Mouse (Mus musculus): ENCODE data around the gene Letmd1. TPM values are rescaled to one million over a fixed set of nuclear protein-coding genes. Genes with fewer than 3 reads are reported as not detected.
A peak's percentile ranks its signal among the peaks of the same experiment; 100 is the strongest.
"Not testable (repeated sequence)": the region's sequence is repeated elsewhere in the genome, so short reads cannot be mapped to it uniquely, and the experiment has no call there.

The Letmd1 gene
- polyA plus RNA-seq, 1 experiment from 2014 or later = 59.5 TPM

GRCm38 (mm10) chr15:100486450-100486849 lies 17.6 kb downstream of the Letmd1 start:
- peaks cover 57% of the 10 kb centered on the region for H3K36me3 ChIP-seq (replicated peaks)
- ATAC-seq (replicated peaks) = no peak
- H3K9me3 ChIP-seq = no peaks in the 10 kb centered on the region
- 19% methylated on average over 7 of the region's 7 CpGs for WGBS
- H3K27ac ChIP-seq = no peak overlapping the region
- no peak overlapping the region for H3K4me2 ChIP-seq
- no peak overlapping the region for H3K9ac ChIP-seq
- H3K4me1 ChIP-seq = peaks cover 24% of the 10 kb centered on the region
- H3K27me3 ChIP-seq (replicated peaks) = no peaks in the 10 kb centered on the region
- no peak overlapping the region for H3K4me3 ChIP-seq

DNA sequence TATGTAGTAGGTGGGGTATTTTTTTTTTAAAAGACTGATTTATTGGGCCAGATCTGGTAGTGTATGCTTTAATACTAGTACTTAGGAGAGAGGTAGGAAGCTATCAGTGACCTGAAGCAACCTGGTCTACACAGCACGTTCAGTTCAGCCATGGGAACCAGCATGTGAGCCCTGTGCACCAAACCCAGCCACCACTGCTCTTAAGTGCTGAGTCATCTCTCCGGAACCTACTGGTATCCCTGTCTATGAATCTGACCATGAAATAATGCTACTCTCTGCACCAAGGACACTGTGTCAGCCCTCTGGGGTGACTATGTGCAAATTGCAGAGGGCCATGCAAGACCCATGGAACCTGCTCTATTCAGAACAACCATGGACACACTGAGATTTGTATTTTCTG lies 18.2 kb downstream of the Letmd1 start:
- H3K27me3 ChIP-seq (replicated peaks) = no peaks in the 10 kb centered on the region
- peaks cover 51% of the 10 kb centered on the region for H3K36me3 ChIP-seq (replicated peaks)
- 94% methylated on average over 2 of the region's 2 CpGs for WGBS
- H3K4me3 ChIP-seq = no peak overlapping the region
- H3K9me3 ChIP-seq = no peaks in the 10 kb centered on the region
- no peak overlapping the region for H3K9ac ChIP-seq
- H3K27ac ChIP-seq = no peak overlapping the region
- no peak for ATAC-seq (replicated peaks)
- H3K4me2 ChIP-seq = no peak overlapping the region
- H3K4me1 ChIP-seq = peaks cover 29% of the 10 kb centered on the region

- Histone ChIP-seq H3K36me3 (replicated peaks) (peaks cover 41% of the 10 kb centered on the region), H3K4me1 (peaks cover 42% of the 10 kb centered on the region)
- WGBS = 86% methylated on average over 1 of the region's 1 CpGs
- not testable (repeated sequence) for ATAC-seq (replicated peaks); H3K27ac ChIP-seq; H3K27me3 ChIP-seq (replicated peaks); H3K9me3 ChIP-seq; H3K4me3 ChIP-seq; H3K9ac ChIP-seq; H3K4me2 ChIP-seq
Observed at GRCm38 (mm10) chr15:100488297-100488696, 19.5 kb downstream of the Letmd1 start.

GRCm38 (mm10) chr15:100489263-100489662 lies 20.4 kb downstream of the Letmd1 start:
- 83% methylated on average over 15 of the region's 15 CpGs for WGBS
- ATAC-seq (replicated peaks) = no peak
- H3K4me3 ChIP-seq = no peak overlapping the region
- H3K27ac ChIP-seq = no peak overlapping the region
- H3K9me3 ChIP-seq = no peaks in the 10 kb centered on the region
- peaks cover 51% of the 10 kb centered on the region for H3K4me1 ChIP-seq
- H3K27me3 ChIP-seq (replicated peaks) = no peaks in the 10 kb centered on the region
- H3K4me2 ChIP-seq = no peak overlapping the region
- no peak overlapping the region for H3K9ac ChIP-seq
- H3K36me3 ChIP-seq (replicated peaks) = peaks cover 34% of the 10 kb centered on the region

DNA sequence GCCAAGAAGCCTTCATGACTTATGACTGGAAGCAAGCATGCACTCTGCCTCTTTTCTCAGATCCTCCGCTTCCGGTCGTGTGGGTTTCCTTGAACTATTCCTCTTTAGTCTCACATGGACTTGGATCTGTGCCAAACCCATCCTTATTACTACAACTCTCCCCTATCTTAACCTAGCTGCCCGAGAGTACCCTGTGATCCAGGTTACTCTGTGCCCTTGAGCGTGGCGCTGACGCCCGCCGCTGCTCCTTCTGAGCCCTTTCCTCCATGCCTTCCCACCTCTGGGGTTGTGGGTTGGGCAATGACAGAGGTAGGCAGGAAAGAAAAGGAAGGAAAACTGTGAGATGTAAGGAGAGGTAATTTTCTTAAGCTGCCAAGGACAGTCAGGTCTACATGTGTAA lies 23.1 kb downstream of the Letmd1 start:
- Histone ChIP-seq H3K4me3 (no peak overlapping the region), H3K4me2 (peak overlapping the region; percentile 66), H3K36me3 (replicated peaks) (peaks cover 14% of the 10 kb centered on the region), H3K4me1 (peaks cover 47% of the 10 kb centered on the region), H3K9ac (no peak overlapping the region), H3K27ac (no peak overlapping the region), H3K9me3 (no peaks in the 10 kb centered on the region), H3K27me3 (replicated peaks) (no peaks in the 10 kb centered on the region)
- ATAC-seq (replicated peaks) = no peak
- 55% methylated on average over 9 of the region's 9 CpGs for WGBS

- 3% methylated on average over 29 of the region's 29 CpGs for WGBS
- H3K4me2 ChIP-seq = peak overlapping the region; percentile 66
- ATAC-seq (replicated peaks) = peak; percentile 89
- no peaks in the 10 kb centered on the region for H3K36me3 ChIP-seq (replicated peaks)
- peaks cover 43% of the 10 kb centered on the region for H3K4me1 ChIP-seq
- H3K9ac ChIP-seq = peak overlapping the region; percentile 99
- H3K4me3 ChIP-seq = peak overlapping the region; percentile 97
- H3K27me3 ChIP-seq (replicated peaks) = no peaks in the 10 kb centered on the region
- no peaks in the 10 kb centered on the region for H3K9me3 ChIP-seq
- peak overlapping the region; percentile 99 for H3K27ac ChIP-seq
Observed at GRCm38 (mm10) chr15:100494647-100495046, 25.8 kb downstream of the Letmd1 start.

- peaks cover 40% of the 10 kb centered on the region for H3K4me1 ChIP-seq
- peak; percentile 98 for ATAC-seq (replicated peaks)
Observed at GRCm38 (mm10) chr15:100495102-100495501, 26.3 kb downstream of the Letmd1 start, which contains the start of gene Csrnp2. Csrnp2 (minus strand) TSS chr15:100495488.

GRCm38 (mm10) chr15:100499506-100499905 lies 30.7 kb downstream of the Letmd1 start:
- H3K9ac ChIP-seq; H3K4me2 ChIP-seq; H3K9me3 ChIP-seq; H3K36me3 ChIP-seq (replicated peaks); H3K4me3 ChIP-seq; H3K27me3 ChIP-seq (replicated peaks); H3K27ac ChIP-seq; ATAC-seq (replicated peaks); H3K4me1 ChIP-seq: not testable (repeated sequence)
- 96% methylated on average over 8 of the region's 8 CpGs for WGBS

More at GRCm38 (mm10) chr15:100495102-100495501, 26.3 kb downstream of the Letmd1 start, which contains the start of gene Csrnp2:
- Histone ChIP-seq H3K36me3 (replicated peaks) (no peaks in the 10 kb centered on the region), H3K9me3 (no peaks in the 10 kb centered on the region), H3K4me3 (peak within 1 kb of the TSS; percentile 97), H3K27ac (peak within 1 kb of the TSS; percentile 99), H3K4me2 (peak within 1 kb of the TSS; percentile 66), H3K27me3 (replicated peaks) (no peaks in the 10 kb centered on the region), H3K9ac (peak within 1 kb of the TSS; percentile 99)
- WGBS = under 1% methylated on average over 38 of the region's 40 CpGs

- H3K4me3 ChIP-seq = no peak overlapping the region
- H3K27me3 ChIP-seq (replicated peaks) = no peaks in the 10 kb centered on the region
- no peak overlapping the region for H3K4me2 ChIP-seq
- 95% methylated on average over 13 of the region's 13 CpGs for WGBS
- H3K27ac ChIP-seq = no peak overlapping the region
- H3K9ac ChIP-seq = no peak overlapping the region
- H3K9me3 ChIP-seq = no peaks in the 10 kb centered on the region
- H3K4me1 ChIP-seq = no peaks in the 10 kb centered on the region
- no peak for ATAC-seq (replicated peaks)
- peaks cover 55% of the 10 kb centered on the region for H3K36me3 ChIP-seq (replicated peaks)
Observed at GRCm38 (mm10) chr15:100508454-100509167, 39.8 kb downstream of the Letmd1 start.

- H3K36me3 ChIP-seq (replicated peaks) = peaks cover 59% of the 10 kb centered on the region
- no peak overlapping the region for H3K4me2 ChIP-seq
- H3K9me3 ChIP-seq = no peaks in the 10 kb centered on the region
- WGBS = 93% methylated on average over 11 of the region's 11 CpGs
- H3K9ac ChIP-seq = no peak overlapping the region
- no peaks in the 10 kb centered on the region for H3K27me3 ChIP-seq (replicated peaks)
- ATAC-seq (replicated peaks) = no peak
- no peaks in the 10 kb centered on the region for H3K4me1 ChIP-seq
- H3K27ac ChIP-seq = no peak overlapping the region
- no peak overlapping the region for H3K4me3 ChIP-seq
Observed at GRCm38 (mm10) chr15:100510072-100510471, 41.2 kb downstream of the Letmd1 start.

GRCm38 (mm10) chr15:100513387-100513786 lies 44.6 kb downstream of the Letmd1 start:
- WGBS = 93% methylated on average over 4 of the region's 4 CpGs

DNA sequence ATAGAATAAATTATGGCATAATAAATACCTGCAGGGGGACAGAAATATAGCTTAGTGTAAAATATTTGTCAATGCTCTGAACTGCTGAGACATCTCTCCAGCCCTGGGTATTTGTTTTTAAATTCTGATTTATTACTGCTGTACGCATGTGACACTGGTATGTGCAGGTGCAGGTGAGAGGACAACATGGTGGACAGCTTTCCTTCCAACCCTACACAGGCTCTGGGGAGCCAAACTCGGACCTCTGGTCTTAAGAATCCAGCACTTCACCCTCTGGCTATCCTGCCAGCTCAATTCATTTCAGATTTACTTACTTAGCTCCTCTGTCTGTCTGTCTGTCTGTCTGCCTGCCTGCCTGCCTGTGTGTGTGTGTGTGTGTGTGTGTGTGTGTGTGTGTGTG lies 46.3 kb downstream of the Letmd1 start:
- no peak overlapping the region for H3K27ac ChIP-seq
- peaks cover 58% of the 10 kb centered on the region for H3K36me3 ChIP-seq (replicated peaks)
- no peak overlapping the region for H3K4me3 ChIP-seq
- ATAC-seq (replicated peaks) = no peak
- WGBS = 83% methylated on average over 2 of the region's 2 CpGs
- H3K4me2 ChIP-seq = no peak overlapping the region
- no peak overlapping the region for H3K9ac ChIP-seq
- H3K27me3 ChIP-seq (replicated peaks) = no peaks in the 10 kb centered on the region
- H3K4me1 ChIP-seq = no peaks in the 10 kb centered on the region
- no peaks in the 10 kb centered on the region for H3K9me3 ChIP-seq

More at GRCm38 (mm10) chr15:100513387-100513786, 44.6 kb downstream of the Letmd1 start:
- ATAC-seq (replicated peaks) = no peak
- H3K4me2 ChIP-seq = no peak overlapping the region
- no peak overlapping the region for H3K27ac ChIP-seq
- peaks cover 51% of the 10 kb centered on the region for H3K36me3 ChIP-seq (replicated peaks)
- H3K4me3 ChIP-seq = no peak overlapping the region
- H3K4me1 ChIP-seq = no peaks in the 10 kb centered on the region
- no peak overlapping the region for H3K9ac ChIP-seq
- no peaks in the 10 kb centered on the region for H3K9me3 ChIP-seq
- no peaks in the 10 kb centered on the region for H3K27me3 ChIP-seq (replicated peaks)

- no peaks in the 10 kb centered on the region for H3K9me3 ChIP-seq
- H3K4me3 ChIP-seq = no peak overlapping the region
- no peaks in the 10 kb centered on the region for H3K27me3 ChIP-seq (replicated peaks)
- H3K4me1 ChIP-seq = no peaks in the 10 kb centered on the region
- H3K36me3 ChIP-seq (replicated peaks) = peaks cover 30% of the 10 kb centered on the region
- ATAC-seq (replicated peaks) = no peak
- no peak overlapping the region for H3K27ac ChIP-seq
- H3K9ac ChIP-seq = no peak overlapping the region
- H3K4me2 ChIP-seq = no peak overlapping the region
- 93% methylated on average over 14 of the region's 14 CpGs for WGBS
Observed at GRCm38 (mm10) chr15:100520306-100520705, 51.5 kb downstream of the Letmd1 start.
